Mouse (Mus musculus) spleen, postnatal 10 days (tissue): Measurements from ENCODE around the gene Slco4a1.

Experiments
- DNase-seq, 2 experiments: peaks; one replicate each; pipeline ENCODE4 v3.0.0; 2021 to 2022; ENCODE audit warnings: low spot score in 2 of 2

Slco4a1 gene

GRCm38 (mm10) chr2:180501217-180501967 is 45.3 kb downstream of the Slco4a1 start:
- DNase-seq: no peak

- DNase-seq: no peak
These were observed 50.2 kb downstream of the Slco4a1 start for GRCm38 (mm10) chr2:180506281-180506680.

- DNase-seq: no peak
These were observed 52.5 kb downstream of the Slco4a1 start for GRCm38 (mm10) chr2:180508455-180509115.

GRCm38 (mm10) chr2:180510867-180511266 is 54.8 kb downstream of the Slco4a1 start:
- no peak for DNase-seq

GRCm38 (mm10) chr2:180511875-180512661 is 56.0 kb downstream of the Slco4a1 start:
- DNase-seq: no peak

GRCm38 (mm10) chr2:180513019-180513418 is 57.0 kb downstream of the Slco4a1 start:
- DNase-seq: no peak

- no peak for DNase-seq
These were observed 57.8 kb downstream of the Slco4a1 start for GRCm38 (mm10) chr2:180513835-180514234.

- DNase-seq: no peak
These were observed 65.6 kb downstream of the Slco4a1 start for GRCm38 (mm10) chr2:180521437-180522221.

GRCm38 (mm10) chr2:180522825-180523224 is 66.8 kb downstream of the Slco4a1 start:
- no peak for DNase-seq
